In the genomic region with DNA sequence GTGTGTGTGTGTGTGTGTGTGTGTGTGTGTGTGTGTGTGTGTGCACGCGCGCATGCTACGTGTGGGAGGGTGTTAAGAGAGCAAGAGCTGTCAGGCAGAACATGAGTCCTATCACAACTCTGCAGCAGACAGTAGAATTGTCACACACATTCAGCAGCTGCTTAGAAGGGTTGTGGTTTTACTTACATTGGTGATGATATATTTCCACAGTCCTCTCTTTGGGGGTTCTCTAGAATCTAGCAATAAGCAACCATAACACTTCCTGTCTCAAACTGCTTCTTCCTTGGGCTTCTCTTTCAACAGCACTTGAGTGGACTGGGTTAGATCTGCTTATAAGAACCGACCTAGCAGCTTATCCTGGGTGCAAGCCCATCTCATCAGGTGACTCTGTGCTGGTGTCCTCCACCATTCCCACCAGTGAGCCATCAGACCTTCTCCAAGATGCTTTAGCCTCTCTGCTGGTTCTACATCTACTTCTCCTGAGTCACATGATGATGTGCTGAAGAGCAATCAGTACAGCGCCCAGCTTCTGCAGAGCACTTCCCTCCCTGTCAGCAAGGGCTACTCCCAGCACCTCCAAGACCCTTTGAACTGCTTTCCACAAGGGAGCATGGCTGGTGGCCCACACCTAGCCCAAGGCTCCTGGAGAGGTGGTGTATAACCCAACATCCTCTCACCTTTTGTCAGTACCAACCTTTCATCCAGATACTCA, we compare ENCODE assay signal across 24 mouse cellular contexts.
DNase-seq lines count a peak whose midpoint lies in the region; ATAC-seq and TF ChIP-seq lines count a peak whose summit lies in the region.
"Had no signal": no experiment of that assay in that cellular context is flagged by ENCODE, and none has a peak within 500 bp of the region (broad histone marks: within the 10 kb centered on the region; RNA-seq: fewer than 3 reads in every experiment).

No protein-coding gene starts in this region.

- 0 out of 2 replicates have a peak overlapping the region, but pooled peaks have one; percentile 3 for H3K4me3 ChIP-seq in testis, adult 2 months (ENCODE audit: control insufficient read depth, low read depth, low read length)
- no peak overlapping the region for H3K4me3 ChIP-seq in thymus, adult 2 months (ENCODE audit: control insufficient read depth, insufficient read depth, low read length)
- H3K4me3 ChIP-seq: hindbrain, embryonic 13.5 days; limb, embryonic 13.5 days; liver, embryonic 13.5 days had no signal

- no peaks in the 10 kb centered on the region for H3K4me1 ChIP-seq in testis, adult 2 months (ENCODE audit: control insufficient read depth, insufficient read depth, low read length)
- H3K4me1 ChIP-seq in thymus, adult 2 months (replicated peaks; ENCODE audit: control insufficient read depth, insufficient read depth, low read length), result peaks cover 10% of the 10 kb centered on the region
- H3K4me1 ChIP-seq: hindbrain, embryonic 13.5 days; liver, embryonic 13.5 days had no signal

- TF ChIP-seq CTCF in testis, adult 2 months (IDR thresholded peaks at IDR 0.05; ENCODE audit: control insufficient read depth, insufficient read depth, insufficient replicate concordance, low read depth, low read length), result no peak
- TF ChIP-seq CTCF in thymus, adult 2 months (IDR thresholded peaks at IDR 0.05; ENCODE audit: borderline replicate concordance, control insufficient read depth, extremely low read depth, insufficient read depth, low read length, poor library complexity), result no peak

- no peak for DNase-seq in testis, postnatal 14 days (ENCODE audit: low spot score)
- peak; percentile 19 for DNase-seq in induced T-regulatory cell, adult 2 months (ENCODE audit: low read depth)
- peak; percentile 14 for DNase-seq in thymus, adult 2 months
- no peak for DNase-seq in lung, postnatal 14 days
- no peak for DNase-seq in ovary, adult 18-20 months (ENCODE audit: low spot score)
- no peak for DNase-seq in left cerebral cortex, adult 18-20 months (ENCODE audit: low spot score in 2 of 2)
- DNase-seq: adrenal gland, postnatal 14 days; cerebellum, adult 8-10 months; cerebellum, postnatal 36 days; heart, adult 18-20 months; kidney, adult 2 months; kidney, postnatal 10 days; layer of hippocampus, postnatal 36 days; liver, embryonic 13.5 days; lung, adult 2 months; retina, postnatal 1 day; right cerebral cortex, postnatal 25 days; spleen, adult 18-20 months had no signal

- ATAC-seq in cerebellum, adult (ENCODE audit: insufficient number of reproducible peaks, low FRiP score, low TSS enrichment), result no peak
- ATAC-seq: forebrain, embryonic 14.5 days; inflammation-experienced regulatory T-cells, adult 6 months had no signal

- TF ChIP-seq POLR2A in testis, adult 2 months (IDR thresholded peaks at IDR 0.05; ENCODE audit: control insufficient read depth, low read depth, low read length), result no peak
- TF ChIP-seq POLR2A in thymus, adult 2 months (IDR thresholded peaks at IDR 0.05; ENCODE audit: control insufficient read depth, extremely low read depth, insufficient read depth, low read length, poor library complexity), result no peak

- H3K27me3 ChIP-seq in testis, adult 2 months (ENCODE audit: control insufficient read depth, insufficient read depth, low read length), result no peaks in the 10 kb centered on the region
- no peaks in the 10 kb centered on the region for H3K27me3 ChIP-seq in thymus, adult 2 months (ENCODE audit: control insufficient read depth, insufficient read depth, low read length)
- H3K27me3 ChIP-seq: hindbrain, embryonic 13.5 days; limb, embryonic 13.5 days; liver, embryonic 13.5 days had no signal

- WGBS in thymus, adult 2 months, result 8% methylated on average over 6 of the region's 6 CpGs

- no peaks in the 10 kb centered on the region for H3K36me3 ChIP-seq in testis, adult 2 months (ENCODE audit: control insufficient read depth, insufficient read depth, low read length)
- H3K36me3 ChIP-seq in thymus, adult 2 months (ENCODE audit: control insufficient read depth, insufficient read depth, low read length), result no peaks in the 10 kb centered on the region
- H3K36me3 ChIP-seq: hindbrain, embryonic 13.5 days; limb, embryonic 13.5 days; liver, embryonic 13.5 days had no signal

- no peak overlapping the region for H3K27ac ChIP-seq in testis, adult 2 months (ENCODE audit: control insufficient read depth, insufficient read depth, low read depth, low read length)
- peak overlapping the region; percentile 96 for H3K27ac ChIP-seq in thymus, adult 2 months (ENCODE audit: control insufficient read depth, insufficient read depth, low read length)
- H3K27ac ChIP-seq: hindbrain, embryonic 13.5 days; limb, embryonic 13.5 days; liver, embryonic 13.5 days had no signal

Comparison
In these comparisons a context has a peak if more than half of its experiments do, and no peak if none do; other contexts are left out.
1. DNase-seq: peak in induced T-regulatory cell, adult 2 months (single experiment) and thymus, adult 2 months (single experiment); none in testis, postnatal 14 days (single experiment), lung, postnatal 14 days (single experiment), ovary, adult 18-20 months (single experiment) and left cerebral cortex, adult 18-20 months (0 of 2).